Mouse (Mus musculus): Measurements from ENCODE around the gene Cep112.

GRCm38 (mm10) chr11:108447148-108447547 is 22.2 kb downstream of the Cep112 start:
- TF ChIP-seq CTCF (conservative IDR thresholded peaks at IDR 0.05; ENCODE audit: low read length) = peak; percentile 91
- TF ChIP-seq NANOG (IDR thresholded peaks at IDR 0.05; ENCODE audit: borderline replicate concordance, low read length) = no peak

All from E14TG2a.4 (cell line).